In genomic region chr13:108692883-108693550, GRCm38 (mm10) we compare ENCODE assay signal across 19 mouse cellular contexts.
DNase-seq lines count a peak whose midpoint lies in the region; ATAC-seq lines count a peak whose summit lies in the region.
"Had no signal": no experiment of that assay in that cellular context is flagged by ENCODE, and none has a peak within 500 bp of the region (broad histone marks: within the 10 kb centered on the region; RNA-seq: fewer than 3 reads in every experiment).

No protein-coding gene starts in this region.

- no peak overlapping the region for H3K9ac ChIP-seq in kidney, embryonic 15.5 days
- H3K9ac ChIP-seq: embryonic facial prominence, embryonic 12.5 days; hindbrain, embryonic 13.5 days; intestine, embryonic 15.5 days; liver, embryonic 15.5 days; neural tube, embryonic 12.5 days had no signal

- DNase-seq in adrenal gland, adult 2 months = peak; percentile 35
- DNase-seq in adrenal gland, postnatal 25 days = no peak
- peak; percentile 83 for DNase-seq in 3T3-L1 (ENCODE audit: low read depth, low spot score)
- peak; percentile 24 to 38 for DNase-seq in frontal cortex, postnatal 36 days (ENCODE audit: low spot score in 2 of 2)
- peak; percentile 21 to 30 for DNase-seq in layer of hippocampus, postnatal 36 days
- DNase-seq in lung, postnatal 25 days (ENCODE audit: low spot score) = no peak
- DNase-seq: cerebellum, adult 8-10 months; gastrocnemius, postnatal 36 days; heart, postnatal 10 days; thymus, postnatal 4 days had no signal

- ATAC-seq in megakaryocyte progenitor cell, adult 5-6 weeks (replicated peaks; ENCODE audit: poor library complexity) = no peak
- ATAC-seq in kidney, embryonic 15.5 days (replicated peaks; ENCODE audit: low FRiP score) = no peak
- ATAC-seq: intestine, embryonic 15.5 days; lung, postnatal 0 days had no signal

- H3K27me3 ChIP-seq in kidney, embryonic 15.5 days = no peaks in the 10 kb centered on the region
- H3K27me3 ChIP-seq: embryonic facial prominence, embryonic 12.5 days; hindbrain, embryonic 13.5 days; intestine, embryonic 15.5 days; liver, embryonic 15.5 days; neural tube, embryonic 12.5 days had no signal

- H3K4me1 ChIP-seq in kidney, embryonic 15.5 days = no peaks in the 10 kb centered on the region
- H3K4me1 ChIP-seq: embryonic facial prominence, embryonic 12.5 days; heart, embryonic 10.5 days; hindbrain, embryonic 13.5 days; intestine, embryonic 15.5 days; liver, embryonic 15.5 days; neural tube, embryonic 12.5 days had no signal

- 81% methylated on average over 12 of the region's 12 CpGs for WGBS in kidney, embryonic 15.5 days

- H3K4me3 ChIP-seq in kidney, embryonic 15.5 days (replicated peaks) = no peak overlapping the region
- H3K4me3 ChIP-seq: embryonic facial prominence, embryonic 12.5 days; heart, embryonic 10.5 days; hindbrain, embryonic 13.5 days; intestine, embryonic 15.5 days; liver, embryonic 15.5 days; neural tube, embryonic 12.5 days had no signal

- H3K36me3 ChIP-seq in kidney, embryonic 15.5 days = no peaks in the 10 kb centered on the region
- H3K36me3 ChIP-seq: embryonic facial prominence, embryonic 12.5 days; heart, embryonic 10.5 days; hindbrain, embryonic 13.5 days; intestine, embryonic 15.5 days; liver, embryonic 15.5 days; neural tube, embryonic 12.5 days had no signal

- H3K4me2 ChIP-seq in kidney, embryonic 15.5 days = no peak overlapping the region
- H3K4me2 ChIP-seq: embryonic facial prominence, embryonic 12.5 days; hindbrain, embryonic 13.5 days; intestine, embryonic 15.5 days; liver, embryonic 15.5 days; neural tube, embryonic 12.5 days had no signal

- H3K9me3 ChIP-seq in kidney, embryonic 15.5 days (replicated peaks) = no peaks in the 10 kb centered on the region
- H3K9me3 ChIP-seq: embryonic facial prominence, embryonic 12.5 days; heart, embryonic 10.5 days; hindbrain, embryonic 13.5 days; intestine, embryonic 15.5 days; liver, embryonic 15.5 days; neural tube, embryonic 12.5 days had no signal

- no peak overlapping the region for H3K27ac ChIP-seq in kidney, embryonic 15.5 days
- H3K27ac ChIP-seq: embryonic facial prominence, embryonic 12.5 days; heart, embryonic 10.5 days; hindbrain, embryonic 13.5 days; intestine, embryonic 15.5 days; liver, embryonic 15.5 days; neural tube, embryonic 12.5 days had no signal

Comparison
In these comparisons a context has a peak if more than half of its experiments do, and no peak if none do; other contexts are left out.
1. DNase-seq: peak in adrenal gland, adult 2 months (single experiment), 3T3-L1 (single experiment), frontal cortex, postnatal 36 days (2 of 2) and layer of hippocampus, postnatal 36 days (2 of 2); none in adrenal gland, postnatal 25 days (single experiment) and lung, postnatal 25 days (single experiment).